Mouse (Mus musculus) lung, postnatal 25 days (tissue): ENCODE results near the gene Alpk3.
A peak's percentile ranks its signal among the peaks of the same experiment; 100 is the strongest.

Experiments used
- DNase-seq: peaks from one replicate; pipeline ENCODE4 v3.0.0; 2022; ENCODE audit warnings: low spot score

The Alpk3 gene

DNA sequence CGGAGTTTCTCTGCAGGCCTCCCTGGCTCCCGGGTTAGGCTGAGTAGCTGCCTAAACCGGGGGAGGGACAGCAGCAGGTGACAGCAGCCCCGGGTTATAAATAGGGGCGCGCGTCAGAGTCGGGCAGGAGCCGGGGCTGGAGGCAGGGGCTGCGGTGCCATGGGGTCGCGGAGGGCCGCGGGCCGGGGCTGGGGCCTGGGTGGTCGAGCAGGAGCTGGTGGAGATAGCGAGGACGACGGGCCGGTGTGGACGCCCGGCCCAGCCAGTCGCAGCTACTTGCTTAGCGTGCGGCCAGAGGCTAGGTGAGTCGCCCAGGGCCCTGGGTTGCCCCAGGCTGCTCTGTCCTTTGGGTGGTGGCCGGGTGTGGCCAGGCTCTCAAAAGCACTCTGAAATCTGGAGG lies at the start of gene Alpk3:
Gene Alpk3 (plus strand): TSS at position 130 of the 400 bp plus-strand sequence.
- no peak for DNase-seq

GRCm38 (mm10) chr7:81008285-81008684 lies 49.1 kb upstream of the Alpk3 start:
- no peak for DNase-seq

GRCm38 (mm10) chr7:81011576-81011975 lies 45.8 kb upstream of the Alpk3 start:
- DNase-seq = no peak

GRCm38 (mm10) chr7:81020307-81020706 lies 37.1 kb upstream of the Alpk3 start:
- DNase-seq = no peak

- DNase-seq = no peak
These were observed 34.7 kb upstream of the Alpk3 start for GRCm38 (mm10) chr7:81022731-81023130.

GRCm38 (mm10) chr7:81024118-81024517 lies 33.3 kb upstream of the Alpk3 start:
- no peak for DNase-seq

DNA sequence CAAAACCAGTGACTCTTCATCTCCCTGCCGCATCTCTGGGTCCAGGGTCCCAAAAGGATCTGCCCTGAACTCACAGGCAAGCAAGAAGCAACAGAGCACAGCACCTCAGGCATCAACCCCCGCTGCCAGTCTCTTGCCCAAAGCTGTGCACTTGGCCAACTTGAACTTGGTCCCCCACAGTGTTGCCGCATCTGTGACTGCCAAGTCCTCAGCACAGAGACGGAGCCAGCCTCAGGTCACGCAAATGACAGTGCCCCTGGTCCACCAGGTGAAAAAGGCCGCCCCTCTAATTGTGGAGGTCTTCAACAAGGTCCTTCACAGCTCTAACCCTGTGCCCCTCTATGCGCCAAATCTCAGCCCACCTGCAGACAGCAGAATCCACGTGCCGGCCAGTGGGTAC lies 32.7 kb upstream of the Alpk3 start:
- no peak for DNase-seq

GRCm38 (mm10) chr7:81025751-81026150 lies 31.6 kb upstream of the Alpk3 start:
- DNase-seq = no peak

GRCm38 (mm10) chr7:81039711-81040110 lies 17.7 kb upstream of the Alpk3 start:
- DNase-seq = no peak

DNA sequence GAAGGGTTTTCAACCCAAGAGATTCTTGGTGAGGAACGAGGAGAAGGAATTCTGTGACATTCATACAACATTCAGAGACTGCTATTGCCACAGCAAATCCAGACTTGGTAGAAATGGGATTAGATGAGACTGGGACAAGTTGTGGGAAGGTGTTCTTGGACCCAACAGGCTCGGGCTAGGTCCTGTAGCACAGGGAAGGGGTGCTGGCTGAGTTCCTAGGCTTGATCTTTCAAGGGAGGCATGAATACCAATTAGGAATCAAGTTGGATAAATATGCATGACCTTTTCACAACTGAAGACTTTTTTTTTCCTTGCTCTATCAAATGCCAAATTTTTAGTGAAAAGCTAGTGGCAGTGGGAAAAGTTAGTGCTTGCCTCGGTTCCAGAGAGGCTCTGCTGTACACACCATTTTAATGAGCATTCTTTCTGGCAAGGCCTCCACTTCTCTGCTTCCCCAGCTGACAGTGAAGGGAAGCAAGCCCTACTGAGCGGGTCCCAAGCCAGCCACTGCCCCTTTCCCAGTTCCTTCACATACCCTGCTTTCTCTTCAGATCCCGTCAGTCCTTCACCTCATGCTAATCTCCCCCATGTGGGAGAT lies 14.3 kb upstream of the Alpk3 start:
- DNase-seq = no peak

- DNase-seq = no peak
These were observed 9.6 kb upstream of the Alpk3 start for GRCm38 (mm10) chr7:81047847-81048246.

DNA sequence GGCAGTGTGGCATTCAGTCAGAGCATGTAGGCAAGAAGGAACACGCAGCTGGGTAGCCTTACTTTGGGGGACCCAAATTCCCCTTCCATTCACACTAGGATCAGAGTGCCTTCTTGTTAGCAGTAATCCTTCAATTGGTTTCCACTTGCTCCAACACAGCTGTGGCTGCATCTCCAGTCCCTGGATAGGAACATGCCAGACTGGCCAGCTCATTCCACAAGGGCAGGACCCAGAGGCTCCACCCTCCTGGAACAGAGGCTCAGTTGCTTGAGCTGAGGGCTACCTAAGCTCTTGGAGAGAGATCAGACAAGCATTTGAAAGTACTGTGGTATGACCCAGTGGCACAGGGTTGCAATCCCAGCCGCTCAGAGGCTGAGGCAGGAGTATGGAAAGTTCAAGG lies 8.9 kb upstream of the Alpk3 start:
- no peak for DNase-seq

GRCm38 (mm10) chr7:81049966-81050365 lies 7.4 kb upstream of the Alpk3 start:
- DNase-seq = no peak

- no peak for DNase-seq
These were observed 1.6 kb upstream of the Alpk3 start for GRCm38 (mm10) chr7:81055709-81056370.

DNA sequence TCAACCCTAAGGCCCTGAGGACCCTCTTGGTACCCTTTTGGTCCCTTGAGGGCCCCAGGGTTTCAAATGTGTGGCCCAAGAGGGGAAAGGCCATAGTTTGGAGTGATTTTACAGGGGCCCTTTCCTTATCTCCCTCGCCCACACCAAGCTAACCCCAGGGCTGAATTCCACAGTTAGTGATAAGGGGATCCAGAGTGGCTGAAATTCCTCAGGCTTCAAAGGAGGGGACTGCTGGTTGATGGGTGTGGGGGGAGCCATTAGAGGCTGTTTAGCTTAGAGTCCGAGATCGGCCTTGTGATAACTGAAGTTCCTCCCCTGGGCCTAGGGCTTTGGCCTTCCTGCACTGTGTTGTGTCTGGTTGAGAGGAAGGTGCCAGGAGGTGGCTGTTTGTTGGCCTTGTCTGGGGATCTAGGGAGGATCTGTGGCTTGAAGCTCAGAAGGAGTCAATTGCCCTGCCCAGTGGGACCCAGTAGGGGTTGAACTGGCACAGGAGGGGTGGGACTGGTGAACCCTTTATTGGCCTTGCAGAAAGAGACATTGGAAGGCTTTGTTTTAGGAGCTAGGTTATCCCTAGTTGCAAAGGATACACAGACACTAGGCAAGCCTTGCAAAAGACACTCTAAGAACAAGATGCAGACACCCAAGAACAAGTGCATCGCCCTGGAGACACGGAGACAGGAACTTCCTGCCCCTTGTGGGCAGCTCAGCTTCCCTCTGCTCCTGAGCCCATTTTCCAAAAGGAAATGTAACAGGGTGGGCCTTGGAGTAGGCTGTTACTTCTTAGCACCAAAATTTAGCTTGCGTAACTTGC lies 706 bp downstream of the Alpk3 start:
- DNase-seq = no peak

DNA sequence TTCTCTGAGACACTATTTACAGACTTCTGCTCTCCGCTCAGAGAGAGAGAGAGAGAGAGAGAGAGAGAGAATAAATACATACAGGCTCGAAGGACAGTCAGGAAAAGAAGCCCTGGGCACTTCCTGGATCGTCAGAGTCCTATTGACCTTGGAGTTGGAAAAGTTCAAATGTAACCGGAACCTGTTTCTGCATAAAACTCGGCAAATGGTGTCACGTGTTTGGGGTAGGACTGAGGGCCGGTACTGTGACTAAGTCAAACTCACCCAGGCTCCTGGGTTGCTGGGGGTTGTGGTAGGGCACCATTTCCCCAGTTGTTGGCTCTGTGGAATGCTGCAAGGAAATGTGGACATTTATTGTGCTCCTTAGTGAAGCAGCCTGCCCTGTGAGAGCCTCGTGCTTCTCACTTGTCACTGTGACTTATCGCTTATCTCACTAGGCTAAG lies 1.3 kb downstream of the Alpk3 start:
- no peak for DNase-seq

GRCm38 (mm10) chr7:81059388-81059787 lies 2.0 kb downstream of the Alpk3 start:
- DNase-seq = no peak

GRCm38 (mm10) chr7:81060908-81061307 lies 3.5 kb downstream of the Alpk3 start:
- no peak for DNase-seq

DNA sequence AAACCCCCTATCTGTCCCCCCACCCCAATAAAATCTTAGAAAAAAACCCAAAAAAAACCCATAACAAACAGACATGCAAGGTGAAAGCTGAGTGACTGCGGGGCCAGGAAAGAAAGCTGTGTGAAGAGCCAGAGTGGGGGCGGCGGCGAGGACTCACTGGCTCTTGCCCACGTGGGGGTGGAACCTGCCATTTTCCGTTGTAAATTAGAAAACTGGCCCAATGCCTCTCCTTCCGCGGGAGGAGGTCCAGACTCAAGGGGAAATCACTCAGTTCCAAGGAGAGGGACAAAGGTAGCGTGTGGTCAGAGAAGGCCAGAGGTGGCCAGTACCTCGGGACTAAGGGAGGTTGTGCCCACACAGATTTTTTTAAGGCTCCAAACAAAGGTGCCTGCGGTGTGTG lies 4.5 kb downstream of the Alpk3 start:
- DNase-seq = no peak

DNA sequence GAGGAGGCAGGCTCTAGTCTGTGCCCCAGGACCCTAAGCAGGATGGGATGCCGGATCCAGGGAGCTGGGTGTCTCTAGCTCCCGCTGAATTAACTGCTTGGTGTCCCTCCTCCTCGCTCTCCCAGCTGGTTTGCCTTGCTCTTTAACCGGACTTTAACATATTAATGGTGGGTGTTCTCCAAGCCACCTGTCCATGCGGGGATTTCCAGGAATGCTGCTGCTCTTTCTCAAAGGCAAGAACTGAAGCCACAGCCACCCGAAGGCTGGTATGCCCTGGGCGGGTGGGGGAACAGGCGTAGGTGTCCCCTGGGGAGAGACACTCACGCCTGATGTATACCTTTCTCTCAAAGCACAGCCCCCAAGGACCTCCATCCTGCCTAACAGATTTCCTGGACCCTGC lies 5.9 kb downstream of the Alpk3 start:
- no peak for DNase-seq

GRCm38 (mm10) chr7:81066714-81067113 lies 9.3 kb downstream of the Alpk3 start:
- no peak for DNase-seq

DNA sequence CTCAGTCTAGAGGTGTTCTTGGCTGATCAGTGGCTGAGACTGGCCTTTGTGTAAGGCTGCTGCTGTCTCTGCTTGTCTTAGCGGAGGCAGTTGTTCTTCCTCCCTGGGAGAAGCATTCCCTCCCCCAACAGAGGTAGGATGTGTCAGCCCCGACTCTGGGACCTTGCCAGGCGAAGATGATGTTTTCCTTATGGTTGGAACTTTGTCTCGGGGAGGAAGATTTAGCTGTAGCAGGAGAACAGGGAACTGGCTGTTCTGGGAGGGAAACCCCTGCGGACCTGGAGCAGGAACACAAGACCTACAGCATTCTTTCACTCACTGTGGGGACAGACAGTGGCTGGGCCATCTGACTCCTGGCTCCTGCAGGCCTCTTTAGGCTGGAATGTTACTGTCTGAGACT lies 15.1 kb downstream of the Alpk3 start:
- peak; percentile 68 for DNase-seq

GRCm38 (mm10) chr7:81073273-81073672 lies 15.9 kb downstream of the Alpk3 start:
- no peak for DNase-seq
